ENCODE assay signal across 20 mouse cellular contexts in genomic region chr3:109179528-109180076, GRCm38 (mm10).
"Had no signal": no experiment of that assay in that cellular context is flagged by ENCODE, and none has a peak within 500 bp of the region (broad histone marks: within the 10 kb centered on the region; RNA-seq: fewer than 3 reads in every experiment).

No protein-coding gene starts in this region.

- H3K4me2 ChIP-seq: limb, embryonic 13.5 days; liver, embryonic 12.5 days; liver, embryonic 15.5 days; neural tube, embryonic 15.5 days; stomach, embryonic 15.5 days had no signal

- H3K36me3 ChIP-seq: limb, embryonic 10.5 days; limb, embryonic 13.5 days; liver, embryonic 12.5 days; liver, embryonic 15.5 days; neural tube, embryonic 15.5 days; stomach, embryonic 15.5 days had no signal

- H3K9me3 ChIP-seq: limb, embryonic 10.5 days; limb, embryonic 13.5 days; liver, embryonic 12.5 days; liver, embryonic 15.5 days; neural tube, embryonic 15.5 days; stomach, embryonic 15.5 days had no signal

- H3K27ac ChIP-seq: limb, embryonic 10.5 days; limb, embryonic 13.5 days; liver, embryonic 12.5 days; liver, embryonic 15.5 days; macrophage; neural tube, embryonic 15.5 days; stomach, embryonic 15.5 days had no signal

- H3K27me3 ChIP-seq: limb, embryonic 13.5 days; liver, embryonic 12.5 days; liver, embryonic 15.5 days; neural tube, embryonic 15.5 days; stomach, embryonic 15.5 days had no signal

- ATAC-seq: intestine, embryonic 16.5 days; liver, embryonic 12.5 days had no signal

- H3K4me1 ChIP-seq: limb, embryonic 13.5 days; liver, embryonic 12.5 days; liver, embryonic 15.5 days; stomach, embryonic 15.5 days had no signal

- H3K9ac ChIP-seq: limb, embryonic 13.5 days; liver, embryonic 12.5 days; liver, embryonic 15.5 days; neural tube, embryonic 15.5 days; stomach, embryonic 15.5 days had no signal

- DNase-seq: kidney, adult 18-20 months; kidney, adult 9 months; kidney, postnatal 14 days; kidney, postnatal 4 days; liver; lung, adult 18-20 months; lung, postnatal 14 days; right cerebral cortex, adult 18-20 months; right cerebral cortex, postnatal 25 days; spleen, adult 18-20 months; thymus, postnatal 36 days had no signal

- H3K4me3 ChIP-seq: limb, embryonic 10.5 days; limb, embryonic 13.5 days; liver, embryonic 12.5 days; liver, embryonic 15.5 days; myocyte; neural tube, embryonic 15.5 days; stomach, embryonic 15.5 days had no signal
